Mouse (Mus musculus): ENCODE measurements around the gene Insig2. TPM values are rescaled to one million over a fixed set of nuclear protein-coding genes. Genes with fewer than 3 reads are reported as not detected.

Insig2 gene
- polyA plus RNA-seq (2015; fragmentation: Nextera tagmentation; extraction: Ambion mirVana): 34.7 and 40.6 TPM in 2 replicates

- H3K27me3 ChIP-seq: no peaks in the 10 kb centered on the region
- H3K4me3 ChIP-seq: no peak within 1 kb of the TSS
- H3K9ac ChIP-seq: no peak within 1 kb of the TSS
- ATAC-seq (ENCODE audit: insufficient number of reproducible peaks, insufficient read depth, low FRiP score, low TSS enrichment, low read depth): no peak
- 0 out of 2 replicates have a peak, but pooled peaks cover 9% of the 10 kb centered on the region for H3K4me1 ChIP-seq
- WGBS: 86% methylated on average over 1 of the region's 1 CpGs
- H3K4me2 ChIP-seq: no peak within 1 kb of the TSS
- H3K36me3 ChIP-seq: peaks cover 5% of the 10 kb centered on the region; the same call in 1 of the 2 replicates
- H3K9me3 ChIP-seq: no peaks in the 10 kb centered on the region
- no peak within 1 kb of the TSS for H3K27ac ChIP-seq
These were observed at the start of gene Insig2 for GRCm38 (mm10) chr1:121332485-121332884. Gene Insig2, minus strand, starts transcription at chr1:121332589.

GRCm38 (mm10) chr1:121381562-121381961 lies 49.2 kb upstream of the Insig2 start:
- H3K27ac ChIP-seq: no peak overlapping the region
- ATAC-seq (ENCODE audit: insufficient number of reproducible peaks, insufficient read depth, low FRiP score, low TSS enrichment, low read depth): no peak
- H3K36me3 ChIP-seq: no peaks in the 10 kb centered on the region
- no peaks in the 10 kb centered on the region for H3K27me3 ChIP-seq
- WGBS: 62% methylated on average over 3 of the region's 3 CpGs
- no peak overlapping the region for H3K4me2 ChIP-seq
- no peak overlapping the region for H3K4me3 ChIP-seq
- H3K9ac ChIP-seq: no peak overlapping the region
- H3K9me3 ChIP-seq: no peaks in the 10 kb centered on the region; the same call in 1 of the 2 replicates
- peaks cover 4% of the 10 kb centered on the region; the same call in 1 of the 2 replicates for H3K4me1 ChIP-seq

GRCm38 (mm10) chr1:121380033-121380432 lies 47.6 kb upstream of the Insig2 start:
- H3K27me3 ChIP-seq: no peaks in the 10 kb centered on the region
- WGBS: 82% methylated on average over 3 of the region's 3 CpGs
- no peak overlapping the region for H3K4me3 ChIP-seq
- no peak for ATAC-seq (ENCODE audit: insufficient number of reproducible peaks, insufficient read depth, low FRiP score, low TSS enrichment, low read depth)
- no peak overlapping the region for H3K27ac ChIP-seq
- no peak overlapping the region for H3K9ac ChIP-seq
- H3K4me1 ChIP-seq: peaks cover 4% of the 10 kb centered on the region; the same call in 1 of the 2 replicates
- H3K4me2 ChIP-seq: no peak overlapping the region
- no peaks in the 10 kb centered on the region for H3K36me3 ChIP-seq
- no peaks in the 10 kb centered on the region; the same call in 1 of the 2 replicates for H3K9me3 ChIP-seq

DNA sequence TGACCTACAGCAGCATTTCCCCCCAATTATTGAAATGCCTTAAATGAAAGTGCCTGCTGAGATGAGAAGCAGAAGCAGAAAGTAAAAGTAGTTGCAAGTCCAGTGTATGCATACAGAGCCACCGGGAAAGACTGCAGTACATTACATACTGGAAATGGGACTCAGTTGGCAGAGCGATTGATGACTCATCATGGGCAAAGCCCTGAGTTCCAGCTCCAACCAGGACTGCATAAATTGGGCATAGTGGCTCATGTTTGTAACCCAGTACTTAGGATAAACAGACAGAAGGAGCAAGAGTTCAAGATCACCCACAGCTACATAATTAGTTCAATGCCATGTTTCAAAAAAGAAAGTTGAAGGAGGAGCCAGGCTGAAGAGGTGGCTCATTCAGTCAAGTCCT lies 45.5 kb upstream of the Insig2 start:
- no peak for ATAC-seq (ENCODE audit: insufficient number of reproducible peaks, insufficient read depth, low FRiP score, low TSS enrichment, low read depth)
- 85% methylated on average over 2 of the region's 2 CpGs for WGBS

GRCm38 (mm10) chr1:121377410-121377809 lies 45.0 kb upstream of the Insig2 start:
- no peak overlapping the region for H3K27ac ChIP-seq
- ATAC-seq (ENCODE audit: insufficient number of reproducible peaks, insufficient read depth, low FRiP score, low TSS enrichment, low read depth): no peak
- no peak overlapping the region for H3K9ac ChIP-seq
- H3K4me1 ChIP-seq: peaks cover 4% of the 10 kb centered on the region; the same call in 1 of the 2 replicates
- H3K4me3 ChIP-seq: no peak overlapping the region
- WGBS: 89% methylated on average over 1 of the region's 1 CpGs
- H3K36me3 ChIP-seq: no peaks in the 10 kb centered on the region
- H3K27me3 ChIP-seq: no peaks in the 10 kb centered on the region
- no peak overlapping the region for H3K4me2 ChIP-seq
- no peaks in the 10 kb centered on the region; the same call in 1 of the 2 replicates for H3K9me3 ChIP-seq

More for the DNA sequence above, 45.5 kb upstream of the Insig2 start:
- no peaks in the 10 kb centered on the region for H3K36me3 ChIP-seq
- no peaks in the 10 kb centered on the region; the same call in 1 of the 2 replicates for H3K9me3 ChIP-seq
- no peak overlapping the region for H3K4me3 ChIP-seq
- H3K27me3 ChIP-seq: no peaks in the 10 kb centered on the region
- no peak overlapping the region for H3K27ac ChIP-seq
- no peak overlapping the region for H3K9ac ChIP-seq
- no peak overlapping the region for H3K4me2 ChIP-seq
- peaks cover 4% of the 10 kb centered on the region; the same call in 1 of the 2 replicates for H3K4me1 ChIP-seq

GRCm38 (mm10) chr1:121373631-121374030 lies 41.2 kb upstream of the Insig2 start:
- no peaks in the 10 kb centered on the region for H3K4me1 ChIP-seq
- no peaks in the 10 kb centered on the region for H3K9me3 ChIP-seq
- H3K27me3 ChIP-seq: no peaks in the 10 kb centered on the region
- ATAC-seq (ENCODE audit: insufficient number of reproducible peaks, insufficient read depth, low FRiP score, low TSS enrichment, low read depth): no peak
- no peaks in the 10 kb centered on the region for H3K36me3 ChIP-seq
- no peak overlapping the region for H3K4me3 ChIP-seq
- WGBS: 73% methylated on average over 2 of the region's 2 CpGs
- H3K4me2 ChIP-seq: no peak overlapping the region
- H3K27ac ChIP-seq: no peak overlapping the region
- no peak overlapping the region for H3K9ac ChIP-seq

- no peak for ATAC-seq (ENCODE audit: insufficient number of reproducible peaks, insufficient read depth, low FRiP score, low TSS enrichment, low read depth)
- no peak overlapping the region for H3K9ac ChIP-seq
- 83% methylated on average over 1 of the region's 1 CpGs for WGBS
- H3K9me3 ChIP-seq: no peaks in the 10 kb centered on the region
- no peak overlapping the region for H3K4me2 ChIP-seq
- no peak overlapping the region for H3K4me3 ChIP-seq
- H3K27ac ChIP-seq: no peak overlapping the region
- no peaks in the 10 kb centered on the region for H3K27me3 ChIP-seq
- H3K4me1 ChIP-seq: peaks cover under 1% of the 10 kb centered on the region; the same call in 1 of the 2 replicates
- no peaks in the 10 kb centered on the region for H3K36me3 ChIP-seq
These were observed 40.3 kb upstream of the Insig2 start for GRCm38 (mm10) chr1:121372656-121373055.

- H3K4me1 ChIP-seq: peaks cover 12% of the 10 kb centered on the region
- WGBS: 70% methylated on average over 12 of the region's 12 CpGs
- no peak overlapping the region for H3K27ac ChIP-seq
- no peak overlapping the region for H3K9ac ChIP-seq
- no peak for ATAC-seq (ENCODE audit: insufficient number of reproducible peaks, insufficient read depth, low FRiP score, low TSS enrichment, low read depth)
- H3K27me3 ChIP-seq: no peaks in the 10 kb centered on the region
- H3K9me3 ChIP-seq: no peaks in the 10 kb centered on the region
- H3K36me3 ChIP-seq: no peaks in the 10 kb centered on the region
- H3K4me2 ChIP-seq: no peak overlapping the region
- H3K4me3 ChIP-seq: no peak overlapping the region
These were observed 39.1 kb upstream of the Insig2 start for GRCm38 (mm10) chr1:121371449-121371848.

DNA sequence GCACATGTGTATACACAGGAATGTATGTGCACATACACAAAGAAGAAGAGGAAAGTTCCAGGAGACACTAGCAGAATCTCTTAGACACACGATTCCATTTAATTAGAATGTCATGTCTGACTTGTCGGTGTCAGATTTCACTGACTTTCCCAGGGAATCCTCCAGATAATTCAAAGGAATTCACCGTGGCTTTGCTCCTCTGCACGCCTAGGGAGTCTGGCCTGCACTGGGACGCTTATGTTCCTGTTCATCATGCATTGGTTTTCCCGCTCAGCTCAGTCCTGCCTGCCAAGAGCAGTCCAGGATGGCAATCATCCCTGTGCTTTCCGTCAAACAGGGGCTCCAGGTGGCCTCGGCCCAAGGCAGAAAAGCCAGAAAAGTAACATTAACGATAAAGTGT lies 34.9 kb upstream of the Insig2 start:
- H3K27ac ChIP-seq: peak overlapping the region; percentile 55; the same call in 1 of the 2 replicates
- no peaks in the 10 kb centered on the region for H3K9me3 ChIP-seq
- no peak for ATAC-seq (ENCODE audit: insufficient number of reproducible peaks, insufficient read depth, low FRiP score, low TSS enrichment, low read depth)
- no peaks in the 10 kb centered on the region for H3K36me3 ChIP-seq
- H3K9ac ChIP-seq: no peak overlapping the region
- WGBS: 9% methylated on average over 9 of the region's 9 CpGs
- H3K4me3 ChIP-seq: no peak overlapping the region
- H3K4me2 ChIP-seq: no peak overlapping the region
- no peaks in the 10 kb centered on the region for H3K27me3 ChIP-seq
- H3K4me1 ChIP-seq: peaks cover 12% of the 10 kb centered on the region

GRCm38 (mm10) chr1:121360561-121360960 lies 28.2 kb upstream of the Insig2 start:
- H3K4me2 ChIP-seq: no peak overlapping the region
- H3K27me3 ChIP-seq: no peaks in the 10 kb centered on the region
- no peaks in the 10 kb centered on the region for H3K9me3 ChIP-seq
- no peak overlapping the region for H3K9ac ChIP-seq
- H3K27ac ChIP-seq: no peak overlapping the region
- ATAC-seq (ENCODE audit: insufficient number of reproducible peaks, insufficient read depth, low FRiP score, low TSS enrichment, low read depth): no peak
- H3K36me3 ChIP-seq: no peaks in the 10 kb centered on the region
- no peaks in the 10 kb centered on the region for H3K4me1 ChIP-seq
- 75% methylated on average over 4 of the region's 4 CpGs for WGBS
- no peak overlapping the region for H3K4me3 ChIP-seq

GRCm38 (mm10) chr1:121359680-121360079 lies 27.3 kb upstream of the Insig2 start:
- H3K27ac ChIP-seq: no peak overlapping the region
- ATAC-seq (ENCODE audit: insufficient number of reproducible peaks, insufficient read depth, low FRiP score, low TSS enrichment, low read depth): no peak
- H3K9ac ChIP-seq: no peak overlapping the region
- 84% methylated on average over 12 of the region's 12 CpGs for WGBS
- H3K4me1 ChIP-seq: no peaks in the 10 kb centered on the region
- H3K27me3 ChIP-seq: no peaks in the 10 kb centered on the region
- no peaks in the 10 kb centered on the region for H3K9me3 ChIP-seq
- H3K4me2 ChIP-seq: no peak overlapping the region
- no peak overlapping the region for H3K4me3 ChIP-seq
- H3K36me3 ChIP-seq: no peaks in the 10 kb centered on the region

DNA sequence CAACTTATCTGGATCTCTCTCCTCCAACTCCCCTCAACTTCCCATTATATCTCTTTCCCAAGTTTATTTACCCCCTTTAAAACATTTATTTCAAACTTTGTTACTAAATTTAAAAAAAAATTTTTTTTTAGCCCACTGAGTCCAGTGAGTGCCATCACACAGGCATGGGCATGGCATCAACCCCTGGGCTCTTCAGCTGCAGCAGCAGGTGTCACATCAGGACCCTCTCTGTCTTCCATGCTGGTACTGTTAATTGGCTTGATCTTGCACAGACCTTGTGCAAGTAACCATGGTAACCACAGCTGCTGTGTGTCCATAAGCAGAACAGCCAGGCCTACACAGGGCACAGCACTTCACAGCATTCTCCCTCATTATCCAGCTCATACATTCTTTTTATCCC lies 21.4 kb upstream of the Insig2 start:
- Histone ChIP-seq H3K4me3 (no peak overlapping the region), H3K4me2 (no peak overlapping the region), H3K9ac (no peak overlapping the region), H3K9me3 (no peaks in the 10 kb centered on the region), H3K36me3 (no peaks in the 10 kb centered on the region), H3K27ac (no peak overlapping the region), H3K27me3 (no peaks in the 10 kb centered on the region), H3K4me1 (no peaks in the 10 kb centered on the region)
- 0 out of 2 replicates have a peak, but pooled peaks have one; percentile 62 for ATAC-seq (ENCODE audit: insufficient number of reproducible peaks, insufficient read depth, low FRiP score, low TSS enrichment, low read depth)

All from embryonic facial prominence, embryonic 13.5 days (tissue).